Mouse (Mus musculus) midbrain, embryonic 11.5 days (tissue): ENCODE results near the gene Sgk1. TPM values are rescaled to one million over a fixed set of nuclear protein-coding genes. Genes with fewer than 3 reads are reported as not detected.

ENCODE experiments used
- ATAC-seq: fragments of 200-750 bp; cut with Nextera tagmentation; 2 replicates; pipeline ENCODE4 v1.8.0; 2017; ENCODE audit warnings: moderate TSS enrichment, moderate library complexity; ENCODE audit not compliant: low FRiP score
- DNase-seq: peaks from one replicate; pipeline ENCODE4 v3.0.0; 2015; ENCODE audit warnings: low spot score; ENCODE audit errors: missing footprints
- H3K27ac ChIP-seq: fragments of 300-500 bp; sonication (generic); 2 replicates; pipeline ENCODE4 v1.5.1; 2014; ENCODE audit warnings: low read depth, low read length
- H3K27me3 ChIP-seq: fragments of 300-500 bp; sonication (generic); 2 replicates; pipeline ENCODE4 v1.6.1; 2014; ENCODE audit warnings: mild to moderate bottlenecking, low read length, moderate library complexity, mixed read lengths; ENCODE audit not compliant: control insufficient read depth, insufficient read depth
- H3K36me3 ChIP-seq: fragments of 300-500 bp; sonication (generic); 2 replicates; pipeline ENCODE4 v1.6.1; 2014; ENCODE audit warnings: mild to moderate bottlenecking, low read length, moderate library complexity, mixed read lengths; ENCODE audit not compliant: control insufficient read depth, insufficient read depth
- H3K4me1 ChIP-seq: fragments of 300-500 bp; sonication (generic); 2 replicates; pipeline ENCODE4 v1.6.1; 2014; ENCODE audit warnings: low read length; ENCODE audit not compliant: control insufficient read depth, insufficient read depth
- H3K4me2 ChIP-seq: fragments of 300-500 bp; sonication (generic); 2 replicates; pipeline ENCODE4 v1.6.1; 2014; ENCODE audit warnings: mild to moderate bottlenecking, moderate library complexity
- H3K4me3 ChIP-seq: fragments of 300-500 bp; sonication (generic); 2 replicates; pipeline ENCODE4 v1.5.1; 2014; ENCODE audit warnings: low read depth, low read length
- H3K9ac ChIP-seq: fragments of 300-500 bp; sonication (generic); 2 replicates; pipeline ENCODE4 v1.6.1; 2014; ENCODE audit warnings: low read length
- H3K9me3 ChIP-seq: fragments of 300-500 bp; sonication (generic); 2 replicates; pipeline ENCODE4 v1.6.1; 2016; ENCODE audit warnings: low read length; ENCODE audit not compliant: control insufficient read depth
- WGBS: fragments of 180-500 bp; shearing (Covaris S2); extraction: QIAGEN DNeasy Blood & Tissue Kit; methylation state at CpG from one replicate; pipeline ENCODE4 v1.1.7; 2014; 5-methylcytosine and 5-hydroxymethylcytosine counted together
- polyA plus RNA-seq: library from polyadenylated mRNA; unstranded; fragments of >200 nt; fragmentation: Nextera tagmentation; extraction: Ambion mirVana; gene quantifications from 2 replicates; pipeline ENCODE4 v1.2.1, GENCODE M21; 2014

Gene Sgk1
- polyA plus RNA-seq, 1 experiment from 2014 or later, result 20.8 TPM

DNA sequence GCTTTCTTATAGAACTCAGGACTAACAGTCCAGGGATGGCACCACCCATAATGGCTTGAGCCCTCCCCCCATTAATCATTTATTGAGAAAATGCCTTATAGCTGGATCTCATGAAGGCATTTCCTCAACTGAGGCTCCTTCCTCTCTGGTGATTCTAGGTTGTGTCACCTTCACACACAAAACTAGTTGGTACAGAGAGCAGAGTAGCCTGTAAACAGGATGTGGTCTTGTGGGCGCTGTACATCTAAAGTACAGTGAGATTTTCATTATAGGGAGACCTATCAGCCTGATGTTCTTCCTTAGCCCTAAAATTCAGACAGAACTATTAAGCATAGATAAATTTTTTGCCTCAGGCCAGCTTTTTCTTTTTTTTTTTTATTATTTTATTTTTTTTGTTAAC is 23.6 kb downstream of the Sgk1 start:
- ATAC-seq, result no peak
- WGBS, result 97% methylated on average over 1 of the region's 1 CpGs
- H3K36me3 ChIP-seq, result no peaks in the 10 kb centered on the region

GRCm38 (mm10) chr10:21906894-21907446 is 25.0 kb downstream of the Sgk1 start:
- Histone ChIP-seq H3K4me1 (no peaks in the 10 kb centered on the region), H3K27me3 (no peaks in the 10 kb centered on the region), H3K27ac (no peak overlapping the region), H3K4me2 (no peak overlapping the region), H3K9ac (no peak overlapping the region), H3K36me3 (no peaks in the 10 kb centered on the region), H3K4me3 (no peak overlapping the region), H3K9me3 (no peaks in the 10 kb centered on the region)
- WGBS, result 22% methylated on average over 5 of the region's 5 CpGs
- DNase-seq, result no peak
- no peak for ATAC-seq

More for the DNA sequence above, 23.6 kb downstream of the Sgk1 start:
- H3K9ac ChIP-seq, result no peak overlapping the region
- H3K4me2 ChIP-seq, result no peak overlapping the region
- no peaks in the 10 kb centered on the region for H3K27me3 ChIP-seq
- H3K27ac ChIP-seq, result no peak overlapping the region
- DNase-seq, result no peak
- H3K4me1 ChIP-seq, result no peaks in the 10 kb centered on the region
- H3K9me3 ChIP-seq, result no peaks in the 10 kb centered on the region
- H3K4me3 ChIP-seq, result no peak overlapping the region

DNA sequence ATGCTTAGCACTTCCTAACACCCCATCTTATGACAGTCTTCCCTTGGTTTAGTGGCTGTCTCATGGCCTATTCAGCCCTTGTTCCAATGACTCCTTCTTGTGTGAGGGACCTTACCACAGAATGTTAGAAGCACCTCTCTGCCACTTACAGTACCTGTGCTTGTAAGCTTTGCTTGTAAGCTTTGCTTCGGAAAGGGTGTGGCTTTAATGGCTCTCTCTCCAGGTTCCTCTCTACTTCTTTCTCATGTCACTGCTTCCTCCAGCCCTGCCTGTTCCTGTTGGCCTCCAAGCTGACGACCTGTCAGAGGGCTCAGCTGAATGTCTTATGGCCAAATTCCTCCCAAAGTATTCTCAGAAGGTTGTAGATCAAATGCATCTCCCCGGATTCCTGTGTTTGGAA is 25.8 kb downstream of the Sgk1 start:
- DNase-seq (no peak), ATAC-seq (no peak)
- Histone ChIP-seq H3K27ac (no peak overlapping the region), H3K9ac (no peak overlapping the region), H3K36me3 (no peaks in the 10 kb centered on the region), H3K4me1 (no peaks in the 10 kb centered on the region), H3K9me3 (no peaks in the 10 kb centered on the region), H3K27me3 (no peaks in the 10 kb centered on the region), H3K4me3 (no peak overlapping the region), H3K4me2 (no peak overlapping the region)
- 72% methylated on average over 3 of the region's 3 CpGs for WGBS

DNA sequence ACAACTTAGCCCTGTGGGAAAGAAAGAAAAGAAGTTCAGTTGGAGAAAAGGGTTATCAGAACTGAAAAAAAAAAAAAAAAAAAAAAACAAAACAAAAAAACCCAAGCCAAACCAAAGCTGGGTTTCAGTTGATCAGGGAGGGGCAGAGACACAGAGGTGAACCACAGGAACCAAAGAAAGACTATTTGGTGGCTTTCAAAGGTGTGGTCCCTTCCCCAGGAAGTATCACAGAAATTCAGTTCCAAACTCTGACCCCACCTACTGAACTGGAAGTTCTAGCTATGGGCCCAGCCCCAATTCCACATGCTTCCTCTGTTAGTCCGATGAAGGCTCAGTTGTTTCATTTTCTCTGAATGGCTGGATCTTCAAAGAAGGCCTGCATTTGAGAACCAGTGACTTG is 26.7 kb downstream of the Sgk1 start:
- no peak overlapping the region for H3K4me2 ChIP-seq
- no peaks in the 10 kb centered on the region for H3K27me3 ChIP-seq
- H3K4me3 ChIP-seq, result no peak overlapping the region
- 92% methylated on average over 1 of the region's 1 CpGs for WGBS
- H3K9me3 ChIP-seq, result no peaks in the 10 kb centered on the region
- no peak for DNase-seq
- no peak for ATAC-seq
- no peak overlapping the region for H3K9ac ChIP-seq
- H3K27ac ChIP-seq, result no peak overlapping the region
- no peaks in the 10 kb centered on the region for H3K4me1 ChIP-seq
- H3K36me3 ChIP-seq, result no peaks in the 10 kb centered on the region

DNA sequence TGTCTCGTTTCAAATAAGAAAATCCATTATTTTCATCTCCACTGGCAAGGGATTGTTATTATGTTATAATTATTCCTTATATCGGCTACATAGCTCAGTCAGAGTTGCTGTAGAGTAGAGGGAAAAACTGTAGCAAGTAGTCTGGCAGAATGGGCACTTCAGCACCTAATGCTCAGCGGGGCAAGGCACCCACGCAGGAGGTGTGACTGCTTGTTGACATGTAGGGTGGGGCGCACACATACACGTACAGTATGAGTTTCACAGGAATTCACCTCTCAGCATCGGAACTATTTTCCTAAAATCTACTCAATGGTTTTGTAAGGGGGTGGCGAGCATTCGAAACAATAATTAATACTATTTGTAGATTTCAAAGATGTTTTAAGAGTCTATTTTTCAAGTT is 28.4 kb downstream of the Sgk1 start:
- H3K9ac ChIP-seq, result no peak overlapping the region
- H3K27ac ChIP-seq, result no peak overlapping the region
- no peak overlapping the region for H3K4me2 ChIP-seq
- DNase-seq (peak; percentile 59), ATAC-seq (no peak)
- H3K36me3 ChIP-seq, result no peaks in the 10 kb centered on the region
- H3K4me3 ChIP-seq, result no peak overlapping the region
- H3K27me3 ChIP-seq, result no peaks in the 10 kb centered on the region
- 93% methylated on average over 9 of the region's 9 CpGs for WGBS
- H3K9me3 ChIP-seq, result no peaks in the 10 kb centered on the region
- H3K4me1 ChIP-seq, result no peaks in the 10 kb centered on the region

- peak; percentile 10 for DNase-seq
- Histone ChIP-seq H3K4me1 (no peaks in the 10 kb centered on the region), H3K27ac (no peak overlapping the region), H3K27me3 (no peaks in the 10 kb centered on the region), H3K4me3 (no peak overlapping the region), H3K9ac (no peak overlapping the region), H3K4me2 (no peak overlapping the region), H3K9me3 (no peaks in the 10 kb centered on the region), H3K36me3 (no peaks in the 10 kb centered on the region)
- no peak for ATAC-seq
- WGBS, result 78% methylated on average over 10 of the region's 10 CpGs
Observed at GRCm38 (mm10) chr10:21911303-21911947, 29.4 kb downstream of the Sgk1 start.

GRCm38 (mm10) chr10:21914751-21915150 is 32.8 kb downstream of the Sgk1 start:
- no peaks in the 10 kb centered on the region for H3K27me3 ChIP-seq
- WGBS, result 23% methylated on average over 1 of the region's 1 CpGs
- no peak overlapping the region for H3K4me2 ChIP-seq
- no peak for ATAC-seq
- no peak overlapping the region for H3K4me3 ChIP-seq
- no peaks in the 10 kb centered on the region for H3K36me3 ChIP-seq
- no peak overlapping the region for H3K9ac ChIP-seq
- H3K27ac ChIP-seq, result no peak overlapping the region
- no peaks in the 10 kb centered on the region for H3K9me3 ChIP-seq
- DNase-seq, result no peak
- no peaks in the 10 kb centered on the region for H3K4me1 ChIP-seq

GRCm38 (mm10) chr10:21916301-21917071 is 34.5 kb downstream of the Sgk1 start:
- no peaks in the 10 kb centered on the region for H3K27me3 ChIP-seq
- H3K4me3 ChIP-seq, result no peak overlapping the region
- no peak overlapping the region for H3K9ac ChIP-seq
- no peak for DNase-seq
- no peak for ATAC-seq
- no peaks in the 10 kb centered on the region for H3K9me3 ChIP-seq
- no peak overlapping the region for H3K27ac ChIP-seq
- H3K36me3 ChIP-seq, result no peaks in the 10 kb centered on the region
- H3K4me2 ChIP-seq, result no peak overlapping the region
- 86% methylated on average over 11 of the region's 11 CpGs for WGBS
- H3K4me1 ChIP-seq, result no peaks in the 10 kb centered on the region

GRCm38 (mm10) chr10:21918016-21918749 is 36.2 kb downstream of the Sgk1 start:
- ATAC-seq, result no peak
- Histone ChIP-seq H3K36me3 (no peaks in the 10 kb centered on the region), H3K27me3 (no peaks in the 10 kb centered on the region), H3K4me3 (no peak overlapping the region), H3K4me2 (no peak overlapping the region), H3K27ac (no peak overlapping the region), H3K4me1 (peaks cover 6% of the 10 kb centered on the region), H3K9me3 (no peaks in the 10 kb centered on the region), H3K9ac (no peak overlapping the region)
- 80% methylated on average over 6 of the region's 6 CpGs for WGBS
- DNase-seq, result no peak
